Mouse (Mus musculus) gastrocnemius, adult 2 months (tissue): ENCODE results near the gene Fndc8. TPM values are rescaled to one million over a fixed set of nuclear protein-coding genes. Genes with fewer than 3 reads are reported as not detected.

Source experiments
- DNase-seq: peaks from one replicate; pipeline ENCODE4 v3.0.0; 2022
- H3K27ac ChIP-seq: fragments of 200-600 bp; 2 replicates; pipeline ENCODE4 v1.8.1; 2022; ENCODE audit warnings: mild to moderate bottlenecking
- H3K4me3 ChIP-seq: fragments of 200-600 bp; 2 replicates; pipeline ENCODE4 v1.8.1; 2022; ENCODE audit warnings: mild to moderate bottlenecking, moderate library complexity
- CTCF ChIP-seq: fragments of 200-600 bp; IDR thresholded peaks from 2 replicates; pipeline ENCODE4 v1.8.1; 2022; ENCODE audit warnings: antibody characterized with exemption, mild to moderate bottlenecking, moderate library complexity
- intact Hi-C: fragments of 180-260 bp; cut with DNase I; formaldehyde crosslinking; loops from one replicate; pipeline ENCODE4 v1.15.1; 2025
- long read RNA-seq, 2 experiments: library from polyadenylated mRNA; stranded (forward); transcript quantifications; one replicate each; pipeline ENCODE4 v2.0.0; 2021
- total RNA-seq, 2 experiments: library from RNA; stranded (reverse); gene quantifications; 2 replicates each; pipeline ENCODE4 v1.2.3; 2021

Fndc8 gene
- total RNA-seq, result not detected
- long read RNA-seq, experiment 1, result 0 reads
- long read RNA-seq, experiment 2, result 0 reads

- intact Hi-C loops, result loop anchor here (5.0 kb wide), 2 partner anchors 130 to 655 kb away; partner anchors contain the start of genes Cct6b and Zfp830
Measured at GRCm38 (mm10) chr11:82891936-82892335, at the start of gene Fndc8. Fndc8 (plus strand) TSS chr11:82892124.

GRCm38 (mm10) chr11:82844771-82845414, 47.0 kb upstream of the Fndc8 start:
- intact Hi-C loops, result loop anchor here (1.0 kb wide), 1 partner anchor 26 kb away; the partner anchor contains the start of gene Rffl
- peak; percentile 51 for DNase-seq
- TF ChIP-seq CTCF, result no peak
- Histone ChIP-seq H3K27ac (peak overlapping the region; percentile 92), H3K4me3 (peak overlapping the region; percentile 74)

More at GRCm38 (mm10) chr11:82891936-82892335, at the start of gene Fndc8:
- no peak for DNase-seq
- no peak for TF ChIP-seq CTCF
- H3K27ac ChIP-seq, result no peak within 1 kb of the TSS
- no peak within 1 kb of the TSS for H3K4me3 ChIP-seq

GRCm38 (mm10) chr11:82845415-82846078, 46.4 kb upstream of the Fndc8 start:
- peak overlapping the region; percentile 92 for H3K27ac ChIP-seq
- H3K4me3 ChIP-seq, result peak overlapping the region; percentile 74
- DNase-seq, result peak; percentile 88
- peak; percentile 44 for TF ChIP-seq CTCF
- intact Hi-C loops, result loop anchor here (1.0 kb wide), 1 partner anchor 26 kb away; the partner anchor contains the start of gene Rffl

- Histone ChIP-seq H3K4me3 (peak overlapping the region; percentile 74), H3K27ac (peak overlapping the region; percentile 92)
- intact Hi-C loops, result no loop called here
- DNase-seq, result no peak
- no peak for TF ChIP-seq CTCF
Measured at GRCm38 (mm10) chr11:82846079-82846436, 45.9 kb upstream of the Fndc8 start.

GRCm38 (mm10) chr11:82846938-82847337, 45.0 kb upstream of the Fndc8 start:
- Histone ChIP-seq H3K27ac (no peak overlapping the region), H3K4me3 (no peak overlapping the region)
- DNase-seq, result no peak
- intact Hi-C loops, result no loop called here
- no peak for TF ChIP-seq CTCF

- no peak for TF ChIP-seq CTCF
- intact Hi-C loops, result no loop called here
- no peak overlapping the region for H3K4me3 ChIP-seq
- peak overlapping the region; percentile 6; the same call in 1 of the 2 replicates for H3K27ac ChIP-seq
- DNase-seq, result no peak
Measured at GRCm38 (mm10) chr11:82847571-82848000, 44.3 kb upstream of the Fndc8 start.

GRCm38 (mm10) chr11:82850259-82850658, 41.7 kb upstream of the Fndc8 start:
- no peak overlapping the region for H3K27ac ChIP-seq
- DNase-seq, result no peak
- intact Hi-C loops, result no loop called here
- TF ChIP-seq CTCF, result no peak
- no peak overlapping the region for H3K4me3 ChIP-seq

- DNase-seq, result no peak
- no peak overlapping the region for H3K27ac ChIP-seq
- no peak for TF ChIP-seq CTCF
- H3K4me3 ChIP-seq, result no peak overlapping the region
- intact Hi-C loops, result no loop called here
Measured at GRCm38 (mm10) chr11:82852115-82852514, 39.8 kb upstream of the Fndc8 start.

- no peak for DNase-seq
- Histone ChIP-seq H3K27ac (no peak overlapping the region), H3K4me3 (no peak overlapping the region)
- intact Hi-C loops, result no loop called here
- no peak for TF ChIP-seq CTCF
Measured at GRCm38 (mm10) chr11:82852540-82852939, 39.4 kb upstream of the Fndc8 start.

- DNase-seq, result no peak
- H3K4me3 ChIP-seq, result no peak overlapping the region
- H3K27ac ChIP-seq, result no peak overlapping the region
- intact Hi-C loops, result no loop called here
- TF ChIP-seq CTCF, result no peak
Measured at GRCm38 (mm10) chr11:82852958-82853357, 39.0 kb upstream of the Fndc8 start.

- no peak for TF ChIP-seq CTCF
- Histone ChIP-seq H3K4me3 (no peak overlapping the region), H3K27ac (no peak overlapping the region)
- intact Hi-C loops, result no loop called here
- DNase-seq, result no peak
Measured at GRCm38 (mm10) chr11:82854111-82854510, 37.8 kb upstream of the Fndc8 start.

GRCm38 (mm10) chr11:82855327-82855973, 36.5 kb upstream of the Fndc8 start:
- TF ChIP-seq CTCF, result no peak
- H3K27ac ChIP-seq, result no peak overlapping the region
- no peak overlapping the region for H3K4me3 ChIP-seq
- no peak for DNase-seq
- intact Hi-C loops, result loop anchor here (5.0 kb wide), 1 partner anchor 33 kb away; no protein-coding TSS in a partner anchor

GRCm38 (mm10) chr11:82856032-82856431, 35.9 kb upstream of the Fndc8 start:
- Histone ChIP-seq H3K4me3 (no peak overlapping the region), H3K27ac (no peak overlapping the region)
- no peak for TF ChIP-seq CTCF
- peak; percentile 33 for DNase-seq
- intact Hi-C loops, result loop anchor here (5.0 kb wide), 1 partner anchor 34 kb away; no protein-coding TSS in a partner anchor
